Mouse (Mus musculus): ENCODE measurements around the gene Hs1bp3.

DNA sequence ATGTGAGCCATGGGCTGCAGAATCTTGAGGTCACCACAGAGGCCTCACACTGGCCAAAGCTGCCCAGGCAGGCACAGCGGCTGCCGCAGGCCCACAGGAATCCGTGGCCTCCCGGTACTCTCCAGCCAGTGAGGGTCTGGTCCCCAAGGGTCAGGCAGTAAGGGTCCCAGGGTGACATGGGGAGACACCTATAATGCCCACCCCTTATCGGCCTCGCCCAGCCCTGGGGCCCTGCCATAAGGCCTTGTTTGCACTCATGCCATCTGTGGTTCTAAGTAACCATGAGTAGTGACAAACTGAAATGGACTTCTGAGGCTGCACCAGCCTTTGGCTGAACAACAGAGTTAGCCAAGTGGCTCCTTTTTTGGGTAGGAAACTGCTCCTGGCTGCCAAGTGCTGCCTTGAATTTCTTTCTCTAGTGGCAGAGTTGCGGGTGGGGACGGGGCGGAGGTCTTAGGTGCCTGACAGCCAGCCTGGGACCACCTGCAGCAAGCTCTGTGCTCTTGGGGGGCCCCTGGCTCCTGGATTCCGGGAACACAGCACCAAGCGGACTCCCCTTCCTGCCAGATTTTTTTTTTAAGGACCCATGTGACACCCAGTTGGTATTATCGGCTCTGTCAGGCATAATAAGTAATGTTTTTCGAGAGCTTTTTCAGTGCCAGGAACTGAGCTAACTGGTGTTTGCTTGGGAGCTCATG, 12.2 kb downstream of the Hs1bp3 start:
- TF ChIP-seq CTCF (IDR thresholded peaks at IDR 0.05; ENCODE audit: extremely low read depth, insufficient read depth, low read length) (no peak), POLR2A (IDR thresholded peaks at IDR 0.05; ENCODE audit: extremely low read depth, insufficient read depth, low read length) (no peak)

Data from cortical plate, adult 2 months (tissue).